Mouse (Mus musculus): ENCODE measurements at regions not wholly inside any gene's neighbourhood (a gene's known extent, or its start where the extent isn't known, plus 50 kb on each side); places are given as distances from the start of the nearest gene placed in this dataset.
"Not testable (repeated sequence)": the region's sequence is repeated elsewhere in the genome, so short reads cannot be mapped to it uniquely, and the experiment has no call there.

- 19% methylated on average over 2 of the region's 2 CpGs for WGBS
- H3K36me3 ChIP-seq (ENCODE audit: control insufficient read depth, insufficient read depth, low read length); H3K27me3 ChIP-seq (ENCODE audit: control insufficient read depth, insufficient read depth, low read length); ATAC-seq (ENCODE audit: low FRiP score, low TSS enrichment); H3K27ac ChIP-seq (replicated peaks; ENCODE audit: low read depth, low read length); H3K4me2 ChIP-seq (ENCODE audit: low read length); H3K9me3 ChIP-seq (ENCODE audit: control insufficient read depth, low read length); H3K9ac ChIP-seq (replicated peaks; ENCODE audit: low read length); DNase-seq; H3K4me1 ChIP-seq (ENCODE audit: control insufficient read depth, insufficient read depth, low read length); H3K4me3 ChIP-seq (replicated peaks; ENCODE audit: low read depth, low read length): not testable (repeated sequence)
Measured at GRCm38 (mm10) chr17:9066633-9067032, 78.5 kb downstream of the 1700010I14Rik start.

- ATAC-seq (ENCODE audit: low FRiP score, low TSS enrichment) (no peak), DNase-seq (no peak)
- no peak overlapping the region for H3K9ac ChIP-seq (replicated peaks; ENCODE audit: low read length)
- WGBS = 92% methylated on average over 5 of the region's 5 CpGs
- H3K27me3 ChIP-seq (ENCODE audit: control insufficient read depth, insufficient read depth, low read length) = no peaks in the 10 kb centered on the region
- H3K9me3 ChIP-seq (ENCODE audit: control insufficient read depth, low read length) = no peaks in the 10 kb centered on the region
- no peak overlapping the region for H3K4me2 ChIP-seq (ENCODE audit: low read length)
- H3K4me1 ChIP-seq (ENCODE audit: control insufficient read depth, insufficient read depth, low read length) = no peaks in the 10 kb centered on the region
- no peak overlapping the region for H3K4me3 ChIP-seq (replicated peaks; ENCODE audit: low read depth, low read length)
- no peak overlapping the region for H3K27ac ChIP-seq (replicated peaks; ENCODE audit: low read depth, low read length)
- H3K36me3 ChIP-seq (ENCODE audit: control insufficient read depth, insufficient read depth, low read length) = no peaks in the 10 kb centered on the region
Measured at GRCm38 (mm10) chr17:9068859-9069602, 80.9 kb downstream of the 1700010I14Rik start.

GRCm38 (mm10) chr17:9083629-9084028 is 95.5 kb downstream of the 1700010I14Rik start:
- WGBS = 93% methylated on average over 5 of the region's 5 CpGs
- no peak for ATAC-seq (ENCODE audit: low FRiP score, low TSS enrichment)

GRCm38 (mm10) chr17:9127866-9128265 is 139.7 kb downstream of the 1700010I14Rik start:
- Histone ChIP-seq H3K9ac (replicated peaks; ENCODE audit: low read length) (no peak overlapping the region), H3K4me2 (ENCODE audit: low read length) (no peak overlapping the region), H3K9me3 (ENCODE audit: control insufficient read depth, low read length) (no peaks in the 10 kb centered on the region), H3K4me3 (replicated peaks; ENCODE audit: low read depth, low read length) (no peak overlapping the region), H3K27me3 (ENCODE audit: control insufficient read depth, insufficient read depth, low read length) (no peaks in the 10 kb centered on the region), H3K4me1 (ENCODE audit: control insufficient read depth, insufficient read depth, low read length) (no peaks in the 10 kb centered on the region), H3K27ac (replicated peaks; ENCODE audit: low read depth, low read length) (0 out of 2 replicates have a peak overlapping the region, but pooled peaks have one; percentile 37), H3K36me3 (ENCODE audit: control insufficient read depth, insufficient read depth, low read length) (no peaks in the 10 kb centered on the region)
- WGBS = 36% methylated on average over 8 of the region's 8 CpGs
- DNase-seq = peak; percentile 56
- no peak for ATAC-seq (ENCODE audit: low FRiP score, low TSS enrichment)

More at GRCm38 (mm10) chr17:9083629-9084028, 95.5 kb downstream of the 1700010I14Rik start:
- Histone ChIP-seq H3K9me3 (ENCODE audit: control insufficient read depth, low read length) (no peaks in the 10 kb centered on the region), H3K27ac (replicated peaks; ENCODE audit: low read depth, low read length) (no peak overlapping the region), H3K27me3 (ENCODE audit: control insufficient read depth, insufficient read depth, low read length) (no peaks in the 10 kb centered on the region), H3K9ac (replicated peaks; ENCODE audit: low read length) (no peak overlapping the region), H3K4me2 (ENCODE audit: low read length) (no peak overlapping the region), H3K4me1 (ENCODE audit: control insufficient read depth, insufficient read depth, low read length) (no peaks in the 10 kb centered on the region), H3K4me3 (replicated peaks; ENCODE audit: low read depth, low read length) (no peak overlapping the region), H3K36me3 (ENCODE audit: control insufficient read depth, insufficient read depth, low read length) (no peaks in the 10 kb centered on the region)
- no peak for DNase-seq

GRCm38 (mm10) chr17:9145605-9146223 is 157.6 kb downstream of the 1700010I14Rik start:
- no peaks in the 10 kb centered on the region for H3K36me3 ChIP-seq (ENCODE audit: control insufficient read depth, insufficient read depth, low read length)
- H3K27me3 ChIP-seq (ENCODE audit: control insufficient read depth, insufficient read depth, low read length) = no peaks in the 10 kb centered on the region
- H3K4me2 ChIP-seq (ENCODE audit: low read length) = no peak overlapping the region
- no peak overlapping the region for H3K4me3 ChIP-seq (replicated peaks; ENCODE audit: low read depth, low read length)
- H3K27ac ChIP-seq (replicated peaks; ENCODE audit: low read depth, low read length) = no peak overlapping the region
- H3K9me3 ChIP-seq (ENCODE audit: control insufficient read depth, low read length) = no peaks in the 10 kb centered on the region
- no peak overlapping the region for H3K9ac ChIP-seq (replicated peaks; ENCODE audit: low read length)
- WGBS = 73% methylated on average over 6 of the region's 6 CpGs
- DNase-seq = no peak
- no peak for ATAC-seq (ENCODE audit: low FRiP score, low TSS enrichment)
- no peaks in the 10 kb centered on the region for H3K4me1 ChIP-seq (ENCODE audit: control insufficient read depth, insufficient read depth, low read length)

- no peaks in the 10 kb centered on the region for H3K9me3 ChIP-seq (ENCODE audit: control insufficient read depth, low read length)
- ATAC-seq (ENCODE audit: low FRiP score, low TSS enrichment) (no peak), DNase-seq (peak; percentile 14)
- no peaks in the 10 kb centered on the region for H3K36me3 ChIP-seq (ENCODE audit: control insufficient read depth, insufficient read depth, low read length)
- H3K27me3 ChIP-seq (ENCODE audit: control insufficient read depth, insufficient read depth, low read length) = no peaks in the 10 kb centered on the region
- H3K4me3 ChIP-seq (replicated peaks; ENCODE audit: low read depth, low read length) = no peak overlapping the region
- H3K4me1 ChIP-seq (ENCODE audit: control insufficient read depth, insufficient read depth, low read length) = no peaks in the 10 kb centered on the region
- H3K9ac ChIP-seq (replicated peaks; ENCODE audit: low read length) = no peak overlapping the region
- no peak overlapping the region for H3K4me2 ChIP-seq (ENCODE audit: low read length)
- H3K27ac ChIP-seq (replicated peaks; ENCODE audit: low read depth, low read length) = no peak overlapping the region
- WGBS = 100% methylated on average over 1 of the region's 1 CpGs
Measured at GRCm38 (mm10) chr17:9150654-9151053, 162.5 kb downstream of the 1700010I14Rik start.

GRCm38 (mm10) chr17:9162148-9162547 is 174.0 kb downstream of the 1700010I14Rik start:
- ATAC-seq (ENCODE audit: low FRiP score, low TSS enrichment) = no peak
- 92% methylated on average over 6 of the region's 6 CpGs for WGBS

GRCm38 (mm10) chr17:9162676-9163075 is 174.5 kb downstream of the 1700010I14Rik start:
- DNase-seq = no peak
- H3K27ac ChIP-seq (replicated peaks; ENCODE audit: low read depth, low read length) = no peak overlapping the region
- 95% methylated on average over 5 of the region's 5 CpGs for WGBS

More at GRCm38 (mm10) chr17:9162148-9162547, 174.0 kb downstream of the 1700010I14Rik start:
- H3K27ac ChIP-seq (replicated peaks; ENCODE audit: low read depth, low read length) = no peak overlapping the region
- H3K4me2 ChIP-seq (ENCODE audit: low read length) = no peak overlapping the region
- peaks cover 11% of the 10 kb centered on the region; the same call in 1 of the 2 replicates for H3K4me1 ChIP-seq (ENCODE audit: control insufficient read depth, insufficient read depth, low read length)
- no peaks in the 10 kb centered on the region for H3K27me3 ChIP-seq (ENCODE audit: control insufficient read depth, insufficient read depth, low read length)
- no peak overlapping the region for H3K4me3 ChIP-seq (replicated peaks; ENCODE audit: low read depth, low read length)
- H3K36me3 ChIP-seq (ENCODE audit: control insufficient read depth, insufficient read depth, low read length) = no peaks in the 10 kb centered on the region
- H3K9me3 ChIP-seq (ENCODE audit: control insufficient read depth, low read length) = no peaks in the 10 kb centered on the region
- no peak overlapping the region for H3K9ac ChIP-seq (replicated peaks; ENCODE audit: low read length)
- no peak for DNase-seq

GRCm38 (mm10) chr17:9163285-9163684 is 175.2 kb downstream of the 1700010I14Rik start:
- Histone ChIP-seq H3K9me3 (ENCODE audit: control insufficient read depth, low read length) (no peaks in the 10 kb centered on the region), H3K27me3 (ENCODE audit: control insufficient read depth, insufficient read depth, low read length) (no peaks in the 10 kb centered on the region), H3K36me3 (ENCODE audit: control insufficient read depth, insufficient read depth, low read length) (no peaks in the 10 kb centered on the region), H3K9ac (replicated peaks; ENCODE audit: low read length) (no peak overlapping the region), H3K4me2 (ENCODE audit: low read length) (no peak overlapping the region), H3K4me3 (replicated peaks; ENCODE audit: low read depth, low read length) (no peak overlapping the region), H3K4me1 (ENCODE audit: control insufficient read depth, insufficient read depth, low read length) (peaks cover 12% of the 10 kb centered on the region; the same call in 1 of the 2 replicates), H3K27ac (replicated peaks; ENCODE audit: low read depth, low read length) (no peak overlapping the region)
- 94% methylated on average over 3 of the region's 3 CpGs for WGBS
- DNase-seq (no peak), ATAC-seq (ENCODE audit: low FRiP score, low TSS enrichment) (no peak)

More at GRCm38 (mm10) chr17:9162676-9163075, 174.5 kb downstream of the 1700010I14Rik start:
- Histone ChIP-seq H3K27me3 (ENCODE audit: control insufficient read depth, insufficient read depth, low read length) (no peaks in the 10 kb centered on the region), H3K36me3 (ENCODE audit: control insufficient read depth, insufficient read depth, low read length) (no peaks in the 10 kb centered on the region), H3K9me3 (ENCODE audit: control insufficient read depth, low read length) (no peaks in the 10 kb centered on the region), H3K4me2 (ENCODE audit: low read length) (no peak overlapping the region), H3K9ac (replicated peaks; ENCODE audit: low read length) (no peak overlapping the region), H3K4me1 (ENCODE audit: control insufficient read depth, insufficient read depth, low read length) (peaks cover 12% of the 10 kb centered on the region; the same call in 1 of the 2 replicates), H3K4me3 (replicated peaks; ENCODE audit: low read depth, low read length) (no peak overlapping the region)
- ATAC-seq (ENCODE audit: low FRiP score, low TSS enrichment) = no peak
